Mouse (Mus musculus) thymus, adult 2 months (tissue): ENCODE results near the gene Col6a1. TPM values are rescaled to one million over a fixed set of nuclear protein-coding genes. Genes with fewer than 3 reads are reported as not detected.

ENCODE experiments used
- DNase-seq: peaks from one replicate; pipeline ENCODE4 v3.0.0; 2021
- H3K27ac ChIP-seq: fragments of 200-500 bp; 2 replicates; pipeline ENCODE4 v1.5.1; 2012; ENCODE audit warnings: low read length, control low read depth; ENCODE audit not compliant: control insufficient read depth, insufficient read depth
- H3K27me3 ChIP-seq: fragments of 200-500 bp; 2 replicates; pipeline ENCODE4 v1.6.1; 2012; ENCODE audit warnings: mild to moderate bottlenecking, low read length, moderate library complexity, mixed read lengths; ENCODE audit not compliant: control insufficient read depth, insufficient read depth
- H3K36me3 ChIP-seq: fragments of 200-500 bp; 2 replicates; pipeline ENCODE4 v1.6.1; 2012; ENCODE audit warnings: mild to moderate bottlenecking, low read length, moderate library complexity; ENCODE audit not compliant: control insufficient read depth, insufficient read depth
- H3K4me1 ChIP-seq: fragments of 200-500 bp; replicated peaks from 2 replicates; pipeline ENCODE4 v1.6.1; 2012; ENCODE audit warnings: low read length; ENCODE audit not compliant: control insufficient read depth, insufficient read depth
- H3K4me3 ChIP-seq: fragments of 200-500 bp; 2 replicates; pipeline ENCODE4 v1.5.1; 2012; ENCODE audit warnings: mild to moderate bottlenecking, low read length, control low read depth, moderate library complexity; ENCODE audit not compliant: control insufficient read depth, insufficient read depth
- CTCF ChIP-seq: fragments of 200-500 bp; IDR thresholded peaks from 2 replicates; pipeline ENCODE4 v1.5.1; 2012; ENCODE audit warnings: mild to moderate bottlenecking, control low read depth, low read length, moderate library complexity, borderline replicate concordance; ENCODE audit not compliant: control insufficient read depth, poor library complexity, insufficient read depth; ENCODE audit errors: extremely low read depth
- POLR2A ChIP-seq: fragments of 200-500 bp; IDR thresholded peaks from 2 replicates; pipeline ENCODE4 v1.6.1; 2012; ENCODE audit warnings: mild to moderate bottlenecking, low read length, control low read depth, moderate library complexity; ENCODE audit not compliant: control insufficient read depth, poor library complexity, insufficient read depth; ENCODE audit errors: extremely low read depth
- WGBS: fragments of 180-500 bp; shearing (Covaris S2); methylation state at CpG from one replicate; pipeline ENCODE4 v1.1.7; 2018; 5-methylcytosine and 5-hydroxymethylcytosine counted together
- polyA plus RNA-seq: library from polyadenylated mRNA; depleted of rRNA; stranded (reverse); fragments of >200 nt; gene quantifications from 2 replicates; pipeline ENCODE4 v1.2.3, GENCODE M21; 2012

Gene Col6a1
- polyA plus RNA-seq, 1 experiment, result 50.8 TPM

- Histone ChIP-seq H3K4me1 (0 out of 2 replicates have a peak, but pooled peaks cover 2% of the 10 kb centered on the region), H3K27me3 (no peaks in the 10 kb centered on the region), H3K27ac (no peak overlapping the region), H3K4me3 (no peak overlapping the region), H3K36me3 (no peaks in the 10 kb centered on the region)
- DNase-seq, result peak; percentile 44
- no peak for TF ChIP-seq POLR2A
- no peak for TF ChIP-seq CTCF
- 38% methylated on average over 17 of the region's 17 CpGs for WGBS
Observed at GRCm38 (mm10) chr10:76732881-76733676, 7.1 kb upstream of the Col6a1 start.

GRCm38 (mm10) chr10:76732391-76732790, 6.4 kb upstream of the Col6a1 start:
- TF ChIP-seq CTCF (no peak), POLR2A (no peak)
- Histone ChIP-seq H3K27ac (no peak overlapping the region), H3K36me3 (no peaks in the 10 kb centered on the region), H3K27me3 (no peaks in the 10 kb centered on the region), H3K4me1 (0 out of 2 replicates have a peak, but pooled peaks cover 2% of the 10 kb centered on the region), H3K4me3 (no peak overlapping the region)
- WGBS, result 89% methylated on average over 6 of the region's 6 CpGs
- DNase-seq, result no peak

- Histone ChIP-seq H3K27me3 (no peaks in the 10 kb centered on the region), H3K4me3 (no peak overlapping the region), H3K4me1 (0 out of 2 replicates have a peak, but pooled peaks cover 2% of the 10 kb centered on the region), H3K27ac (no peak overlapping the region), H3K36me3 (no peaks in the 10 kb centered on the region)
- DNase-seq, result no peak
- WGBS, result 81% methylated on average over 20 of the region's 20 CpGs
- TF ChIP-seq POLR2A, result no peak
- TF ChIP-seq CTCF, result no peak
Observed at GRCm38 (mm10) chr10:76731621-76732239, 5.8 kb upstream of the Col6a1 start.

- Histone ChIP-seq H3K27me3 (no peaks in the 10 kb centered on the region), H3K36me3 (no peaks in the 10 kb centered on the region), H3K4me3 (no peak overlapping the region), H3K4me1 (0 out of 2 replicates have a peak, but pooled peaks cover 2% of the 10 kb centered on the region), H3K27ac (no peak overlapping the region)
- WGBS, result 82% methylated on average over 19 of the region's 19 CpGs
- DNase-seq, result no peak
- TF ChIP-seq CTCF (no peak), POLR2A (no peak)
Observed at GRCm38 (mm10) chr10:76729631-76730620, 4.0 kb upstream of the Col6a1 start.

GRCm38 (mm10) chr10:76728369-76728768, 2.4 kb upstream of the Col6a1 start:
- no peaks in the 10 kb centered on the region for H3K27me3 ChIP-seq
- WGBS, result 33% methylated on average over 11 of the region's 11 CpGs
- H3K36me3 ChIP-seq, result no peaks in the 10 kb centered on the region
- H3K4me3 ChIP-seq, result no peak overlapping the region
- H3K4me1 ChIP-seq, result no peaks in the 10 kb centered on the region
- TF ChIP-seq CTCF (no peak), POLR2A (no peak)
- peak; percentile 28 for DNase-seq
- no peak overlapping the region for H3K27ac ChIP-seq

GRCm38 (mm10) chr10:76727301-76727700, 1.3 kb upstream of the Col6a1 start:
- no peak for DNase-seq
- Histone ChIP-seq H3K4me1 (no peaks in the 10 kb centered on the region), H3K27me3 (no peaks in the 10 kb centered on the region), H3K36me3 (no peaks in the 10 kb centered on the region), H3K27ac (no peak overlapping the region), H3K4me3 (no peak overlapping the region)
- 88% methylated on average over 7 of the region's 7 CpGs for WGBS
- no peak for TF ChIP-seq CTCF
- no peak for TF ChIP-seq POLR2A
